Mouse (Mus musculus): ENCODE data around the gene Padi4.

GRCm38 (mm10) chr4:140774025-140774800 lies at the start of gene Padi4:
- no peak for TF ChIP-seq CTCF (IDR thresholded peaks at IDR 0.05; ENCODE audit: control insufficient read depth, insufficient read depth, insufficient replicate concordance, low read depth, low read length)
- no peak for TF ChIP-seq POLR2A (IDR thresholded peaks at IDR 0.05; ENCODE audit: control insufficient read depth, low read depth, low read length)

All from testis, adult 2 months (tissue).